9 mouse cellular contexts compared by ENCODE assay signal in the genomic region with DNA sequence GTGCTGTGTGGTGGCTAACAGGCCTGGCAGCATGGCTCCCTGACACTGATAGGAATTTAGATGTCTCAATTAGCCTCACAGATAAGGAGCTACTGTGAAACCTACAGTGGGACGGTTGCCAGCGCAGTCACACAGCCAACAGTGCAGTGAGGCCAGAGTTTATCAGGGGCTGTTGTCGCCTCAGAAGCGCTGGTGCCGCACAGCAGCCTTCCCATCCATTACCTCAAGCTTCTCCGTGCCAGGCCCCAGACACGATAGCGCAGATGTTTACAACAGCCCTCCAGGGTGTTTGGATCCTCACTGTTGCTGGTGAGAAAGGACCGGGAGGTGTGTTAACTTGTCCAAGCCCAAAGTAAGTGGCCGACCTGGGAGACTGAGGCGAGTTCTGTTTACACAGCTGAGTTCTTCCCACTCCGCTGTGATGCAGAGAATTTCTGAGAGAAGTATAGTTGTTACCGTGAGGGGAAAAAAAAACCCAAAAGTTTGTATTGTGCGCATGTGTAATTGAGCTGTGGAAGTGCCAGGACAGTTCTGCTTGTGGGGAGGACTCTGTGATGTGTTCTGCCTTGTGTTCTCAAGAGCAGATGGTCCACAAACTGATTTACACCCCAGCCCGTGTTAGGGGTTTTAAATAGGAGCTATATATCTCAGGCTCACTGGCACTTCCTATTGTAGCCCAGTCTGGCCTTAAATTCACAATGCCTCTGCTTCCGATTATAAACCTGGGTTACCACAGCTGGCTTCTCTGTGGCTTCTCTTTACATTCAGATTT. TPM values are rescaled to one million over a fixed set of nuclear protein-coding genes. Genes with fewer than 3 reads are reported as not detected.
A peak's percentile ranks its signal among the peaks of the same experiment; 100 is the strongest.
DNase-seq lines count a peak whose midpoint lies in the region; ATAC-seq and TF ChIP-seq lines count a peak whose summit lies in the region.
"Had no signal": no experiment of that assay in that cellular context is flagged by ENCODE, and none has a peak within 500 bp of the region (broad histone marks: within the 10 kb centered on the region; RNA-seq: fewer than 3 reads in every experiment).

No protein-coding gene starts in this region.

- no peak for TF ChIP-seq CTCF in MEL (IDR thresholded peaks at IDR 0.05 in 2 of 3, conservative IDR thresholded peaks at IDR 0.05 in 1 of 3; ENCODE audit: control insufficient read depth in 1 of 3, insufficient read depth in 1 of 3, low read depth in 2 of 3, low read length in 3 of 3, poor library complexity in 1 of 3, severe bottlenecking in 1 of 3)

- TF ChIP-seq RAD21 in MEL (IDR thresholded peaks at IDR 0.05; ENCODE audit: low read depth, low read length), result no peak

- H3K4me3 ChIP-seq in embryonic facial prominence, embryonic 12.5 days, result no peak overlapping the region
- no peak overlapping the region for H3K4me3 ChIP-seq in embryonic facial prominence, embryonic 10.5 days
- H3K4me3 ChIP-seq in MEL (ENCODE audit: control insufficient read depth in 1 of 2, insufficient read depth in 1 of 2, low read depth in 2 of 2, low read length in 2 of 2), result no peak overlapping the region
- 0 out of 2 replicates have a peak overlapping the region, but pooled peaks have one; percentile 0 for H3K4me3 ChIP-seq in heart, embryonic 11.5 days (ENCODE audit: low read depth, low read length)
- no peak overlapping the region for H3K4me3 ChIP-seq in liver, embryonic 13.5 days (replicated peaks)

- H3K27ac ChIP-seq in embryonic facial prominence, embryonic 12.5 days, result 0 out of 2 replicates have a peak overlapping the region, but pooled peaks have one; percentile 23
- H3K27ac ChIP-seq in embryonic facial prominence, embryonic 10.5 days (replicated peaks), result no peak overlapping the region
- H3K27ac ChIP-seq in MEL (ENCODE audit: control insufficient read depth, low read depth, low read length), result peak overlapping the region; percentile 13; the same call in 1 of the 2 replicates
- peak overlapping the region; percentile 73 for H3K27ac ChIP-seq in heart, embryonic 11.5 days (ENCODE audit: low read depth, low read length)
- no peak overlapping the region for H3K27ac ChIP-seq in liver, embryonic 13.5 days

- H3K36me3 ChIP-seq in embryonic facial prominence, embryonic 12.5 days, result peaks cover 60% of the 10 kb centered on the region
- peaks cover 77% of the 10 kb centered on the region for H3K36me3 ChIP-seq in embryonic facial prominence, embryonic 10.5 days (replicated peaks)
- H3K36me3 ChIP-seq in MEL (ENCODE audit: control insufficient read depth in 1 of 2, insufficient read depth in 2 of 2, low read length in 2 of 2), result peaks cover 0 to 12% of the 10 kb centered on the region in 2 experiments; a peak in 3 of 4 replicates
- H3K36me3 ChIP-seq in heart, embryonic 11.5 days (ENCODE audit: control insufficient read depth, insufficient read depth, low read length), result peaks cover 9% of the 10 kb centered on the region
- peaks cover 33% of the 10 kb centered on the region for H3K36me3 ChIP-seq in liver, embryonic 13.5 days

- H3K9ac ChIP-seq in embryonic facial prominence, embryonic 12.5 days, result no peak overlapping the region
- no peak overlapping the region for H3K9ac ChIP-seq in MEL (ENCODE audit: control insufficient read depth, low read depth, low read length, poor library complexity, severe bottlenecking)
- H3K9ac ChIP-seq in heart, embryonic 11.5 days (ENCODE audit: low read depth, low read length), result no peak overlapping the region
- 0 out of 2 replicates have a peak overlapping the region, but pooled peaks have one; percentile 3 for H3K9ac ChIP-seq in liver, embryonic 13.5 days

- H3K27me3 ChIP-seq in embryonic facial prominence, embryonic 12.5 days, result no peaks in the 10 kb centered on the region
- no peaks in the 10 kb centered on the region for H3K27me3 ChIP-seq in embryonic facial prominence, embryonic 10.5 days (replicated peaks; ENCODE audit: low read depth, poor library complexity, severe bottlenecking)
- H3K27me3 ChIP-seq in MEL (ENCODE audit: control insufficient read depth in 1 of 2, insufficient read depth in 2 of 2, low read length in 2 of 2), result no peaks in the 10 kb centered on the region
- 0 out of 2 replicates have a peak, but pooled peaks cover 4% of the 10 kb centered on the region for H3K27me3 ChIP-seq in heart, embryonic 11.5 days (ENCODE audit: control insufficient read depth, insufficient read depth, low read length)
- no peaks in the 10 kb centered on the region for H3K27me3 ChIP-seq in liver, embryonic 13.5 days

- H3K4me1 ChIP-seq in embryonic facial prominence, embryonic 12.5 days, result peaks cover 4% of the 10 kb centered on the region; the same call in 1 of the 2 replicates
- peaks cover 5% of the 10 kb centered on the region for H3K4me1 ChIP-seq in embryonic facial prominence, embryonic 10.5 days
- peaks cover 7 to 12% of the 10 kb centered on the region in 2 experiments for H3K4me1 ChIP-seq in MEL (ENCODE audit: control insufficient read depth in 1 of 2, insufficient read depth in 2 of 2, low read length in 2 of 2)
- peaks cover 10% of the 10 kb centered on the region for H3K4me1 ChIP-seq in heart, embryonic 11.5 days (ENCODE audit: control insufficient read depth, insufficient read depth, low read length)
- peaks cover 12% of the 10 kb centered on the region for H3K4me1 ChIP-seq in liver, embryonic 13.5 days (replicated peaks)

- DNase-seq in embryonic facial prominence, embryonic 10.5 days (ENCODE audit: low spot score), result no peak
- DNase-seq in MEL (ENCODE audit: low read depth, low spot score), result peak; percentile 88
- DNase-seq in liver, embryonic 13.5 days, result no peak
- no peak for DNase-seq in cerebellum, adult 18-20 months
- no peak for DNase-seq in left cerebral cortex, adult 8-10 months (ENCODE audit: low spot score in 2 of 2)
- DNase-seq: lung, adult 18-20 months had no signal

- TF ChIP-seq POLR2A in MEL (IDR thresholded peaks at IDR 0.05; ENCODE audit: control insufficient read depth in 1 of 2, insufficient read depth in 1 of 2, low read depth in 1 of 2, low read length in 2 of 2, poor library complexity in 1 of 2), result no peak

- no peaks in the 10 kb centered on the region for H3K79me2 ChIP-seq in MEL (ENCODE audit: control insufficient read depth, insufficient read depth, low read length, poor library complexity)

- no peak for ATAC-seq in embryonic facial prominence, embryonic 12.5 days (ENCODE audit: insufficient number of reproducible peaks, insufficient read depth, low FRiP score, low TSS enrichment)
- peak; percentile 84; the same call in 1 of the 2 replicates for ATAC-seq in heart, embryonic 11.5 days (replicated peaks; ENCODE audit: insufficient number of reproducible peaks, low FRiP score, low TSS enrichment)
- ATAC-seq in liver, embryonic 13.5 days (ENCODE audit: low read depth), result peak; percentile 86
- no peak for ATAC-seq in cerebellum, adult (ENCODE audit: insufficient number of reproducible peaks, low FRiP score, low TSS enrichment)

- H3K9me3 ChIP-seq in embryonic facial prominence, embryonic 12.5 days, result no peaks in the 10 kb centered on the region
- no peaks in the 10 kb centered on the region for H3K9me3 ChIP-seq in embryonic facial prominence, embryonic 10.5 days
- no peaks in the 10 kb centered on the region for H3K9me3 ChIP-seq in MEL (replicated peaks; ENCODE audit: insufficient read depth, low read length)
- no peaks in the 10 kb centered on the region for H3K9me3 ChIP-seq in heart, embryonic 11.5 days (replicated peaks; ENCODE audit: control insufficient read depth, low read length)
- no peaks in the 10 kb centered on the region for H3K9me3 ChIP-seq in liver, embryonic 13.5 days (replicated peaks)

- TF ChIP-seq EP300 in MEL (IDR thresholded peaks at IDR 0.05; ENCODE audit: low read depth in 1 of 2, low read length in 2 of 2), result peak; percentile 69 to 71

- H3K4me2 ChIP-seq in embryonic facial prominence, embryonic 12.5 days (replicated peaks), result no peak overlapping the region
- peak overlapping the region; percentile 47 for H3K4me2 ChIP-seq in heart, embryonic 11.5 days
- no peak overlapping the region for H3K4me2 ChIP-seq in liver, embryonic 13.5 days

- 75% methylated on average over 16 of the region's 16 CpGs for WGBS in embryonic facial prominence, embryonic 12.5 days
- WGBS in embryonic facial prominence, embryonic 10.5 days, result 75% methylated on average over 16 of the region's 16 CpGs
- 25% methylated on average over 16 of the region's 16 CpGs for WGBS in heart, embryonic 11.5 days (ENCODE audit: insufficient replicate concordance)
- WGBS in liver, embryonic 13.5 days (ENCODE audit: insufficient replicate concordance), result 55% methylated on average over 16 of the region's 16 CpGs

RNA-seq across cellular contexts. Expression of gene Dbt, which starts 23.7 kb away (rescaled TPM):
- 15.1 and 15.6 TPM in 2 replicates for polyA plus RNA-seq in embryonic facial prominence, embryonic 12.5 days (2016; fragmentation: Nextera tagmentation; extraction: Ambion mirVana)
- polyA plus RNA-seq in embryonic facial prominence, embryonic 10.5 days (2016; fragmentation: Nextera tagmentation; extraction: Ambion mirVana), result 12.3 and 12.5 TPM in 2 replicates
- 12.7 and 15.3 TPM in 2 replicates for total RNA-seq in MEL (2012; rRNA removed)
- 10 to 100 TPM in 1 of 2 experiments, not detected in 1; 13.2 TPM for polyA plus RNA-seq in MEL (2012; ENCODE audit: insufficient read depth in 1 of 2, insufficient read length in 2 of 2, low read depth in 1 of 2, low replicate concordance in 2 of 2, missing spikeins in 1 of 2)
- polyA plus RNA-seq in heart, embryonic 11.5 days (2014; fragmentation: Nextera tagmentation; extraction: Ambion mirVana), result 21.7 and 26.7 TPM in 2 replicates
- 9.1 and 11.9 TPM in 2 replicates for polyA plus RNA-seq in liver, embryonic 13.5 days (2015; fragmentation: Nextera tagmentation; extraction: Ambion mirVana)
- 10 to 100 TPM; 14.1 to 18.3 (median 15.8) TPM for total RNA-seq in left cerebral cortex, adult 8-10 months (2022)

RNA-seq across cellular contexts. Expression of gene Lrrc39, which starts 26.2 kb away (rescaled TPM):
- 0.69 and 0.74 TPM in 2 replicates for polyA plus RNA-seq in embryonic facial prominence, embryonic 12.5 days (2016; fragmentation: Nextera tagmentation; extraction: Ambion mirVana)
- 0.70 and 0.75 TPM in 2 replicates for polyA plus RNA-seq in embryonic facial prominence, embryonic 10.5 days (2016; fragmentation: Nextera tagmentation; extraction: Ambion mirVana)
- total RNA-seq in MEL (2012; rRNA removed), result 0.39 and 0.65 TPM in 2 replicates
- polyA plus RNA-seq in MEL (2012; ENCODE audit: insufficient read depth in 1 of 2, insufficient read length in 2 of 2, low read depth in 1 of 2, low replicate concordance in 2 of 2, missing spikeins in 1 of 2), result under 1 TPM in 1 of 2 experiments, not detected in 1; 0.40 TPM
- 31.5 and 34.5 TPM in 2 replicates for polyA plus RNA-seq in heart, embryonic 11.5 days (2014; fragmentation: Nextera tagmentation; extraction: Ambion mirVana)
- polyA plus RNA-seq in liver, embryonic 13.5 days (2015; fragmentation: Nextera tagmentation; extraction: Ambion mirVana), result 3.3 and 3.4 TPM in 2 replicates
- under 1 TPM; 0.11 to 0.25 (median 0.16) TPM for total RNA-seq in left cerebral cortex, adult 8-10 months (2022)

RNA-seq across cellular contexts. Expression of gene Rtca, which starts 28.6 kb away (rescaled TPM):
- polyA plus RNA-seq in embryonic facial prominence, embryonic 12.5 days (2016; fragmentation: Nextera tagmentation; extraction: Ambion mirVana), result 91.1 and 91.8 TPM in 2 replicates
- 109 and 114 TPM in 2 replicates for polyA plus RNA-seq in embryonic facial prominence, embryonic 10.5 days (2016; fragmentation: Nextera tagmentation; extraction: Ambion mirVana)
- total RNA-seq in MEL (2012; rRNA removed), result 68.3 and 72.9 TPM in 2 replicates
- polyA plus RNA-seq in MEL (2012; ENCODE audit: insufficient read depth in 1 of 2, insufficient read length in 2 of 2, low read depth in 1 of 2, low replicate concordance in 2 of 2, missing spikeins in 1 of 2), result 100 to 1,000 TPM in 1 of 2 experiments, 10 to 100 TPM in 1; 68.6 to 307 TPM
- 68.6 and 71.2 TPM in 2 replicates for polyA plus RNA-seq in heart, embryonic 11.5 days (2014; fragmentation: Nextera tagmentation; extraction: Ambion mirVana)
- polyA plus RNA-seq in liver, embryonic 13.5 days (2015; fragmentation: Nextera tagmentation; extraction: Ambion mirVana), result 40.3 and 43.3 TPM in 2 replicates
- 10 to 100 TPM; 56.7 to 60.9 (median 59.1) TPM for total RNA-seq in left cerebral cortex, adult 8-10 months (2022)

RNA-seq across cellular contexts. Expression of gene Sass6, which starts 58.2 kb away (rescaled TPM):
- polyA plus RNA-seq in embryonic facial prominence, embryonic 12.5 days (2016; fragmentation: Nextera tagmentation; extraction: Ambion mirVana), result 30.1 and 30.9 TPM in 2 replicates
- 38.5 and 39.6 TPM in 2 replicates for polyA plus RNA-seq in embryonic facial prominence, embryonic 10.5 days (2016; fragmentation: Nextera tagmentation; extraction: Ambion mirVana)
- total RNA-seq in MEL (2012; rRNA removed), result 8.5 and 9.2 TPM in 2 replicates
- polyA plus RNA-seq in MEL (2012; ENCODE audit: insufficient read depth in 1 of 2, insufficient read length in 2 of 2, low read depth in 1 of 2, low replicate concordance in 2 of 2, missing spikeins in 1 of 2), result 10 to 100 TPM in 1 of 2 experiments, not detected in 1; 15.4 TPM
- 18.1 and 23.9 TPM in 2 replicates for polyA plus RNA-seq in heart, embryonic 11.5 days (2014; fragmentation: Nextera tagmentation; extraction: Ambion mirVana)
- polyA plus RNA-seq in liver, embryonic 13.5 days (2015; fragmentation: Nextera tagmentation; extraction: Ambion mirVana), result 20.7 and 27.2 TPM in 2 replicates
- total RNA-seq in left cerebral cortex, adult 8-10 months (2022), result 1 to 10 TPM; 6.4 to 8.3 (median 7.9) TPM

Comparison
In these comparisons a context has a peak if more than half of its experiments do, and no peak if none do; other contexts are left out.
1. H3K27ac ChIP-seq: peak in embryonic facial prominence, embryonic 12.5 days (single experiment), MEL (single experiment) and heart, embryonic 11.5 days (single experiment); none in embryonic facial prominence, embryonic 10.5 days (single experiment) and liver, embryonic 13.5 days (single experiment).
2. ATAC-seq: peak in heart, embryonic 11.5 days (single experiment) and liver, embryonic 13.5 days (single experiment); none in embryonic facial prominence, embryonic 12.5 days (single experiment) and cerebellum, adult (single experiment).